Mouse (Mus musculus) heart, adult 9 months (tissue): Measurements from ENCODE around the gene Bcl2.
A peak's percentile ranks its signal among the peaks of the same experiment; 100 is the strongest.

Experiments
- DNase-seq, 2 experiments: peaks; one replicate each; pipeline ENCODE4 v3.0.0; 2022; ENCODE audit warnings: low spot score in 2 of 2

The Bcl2 gene

GRCm38 (mm10) chr1:106714530-106714981 is 482 bp upstream of the Bcl2 start:
- no peak for DNase-seq

GRCm38 (mm10) chr1:106712330-106712729 is 1.7 kb downstream of the Bcl2 start:
- DNase-seq = peak; percentile 55 to 61

GRCm38 (mm10) chr1:106711356-106712125 is 2.5 kb downstream of the Bcl2 start:
- no peak for DNase-seq

GRCm38 (mm10) chr1:106710202-106710601 is 3.9 kb downstream of the Bcl2 start:
- no peak for DNase-seq

GRCm38 (mm10) chr1:106707036-106707880 is 6.8 kb downstream of the Bcl2 start:
- no peak for DNase-seq

- DNase-seq = no peak
These were observed 10.9 kb downstream of the Bcl2 start for GRCm38 (mm10) chr1:106703183-106703582.

- peak in 1 of 2 experiments; percentile 14 for DNase-seq
These were observed 11.5 kb downstream of the Bcl2 start for GRCm38 (mm10) chr1:106702471-106703175.

- no peak for DNase-seq
These were observed 13.5 kb downstream of the Bcl2 start for GRCm38 (mm10) chr1:106700520-106701114.

- no peak for DNase-seq
These were observed 17.6 kb downstream of the Bcl2 start for GRCm38 (mm10) chr1:106696472-106696871.

GRCm38 (mm10) chr1:106695649-106696048 is 18.4 kb downstream of the Bcl2 start:
- DNase-seq = peak in 1 of 2 experiments; percentile 47

- DNase-seq = peak; percentile 37 to 53
These were observed 19.8 kb downstream of the Bcl2 start for GRCm38 (mm10) chr1:106694316-106694715.

- no peak for DNase-seq
These were observed 21.5 kb downstream of the Bcl2 start for GRCm38 (mm10) chr1:106692599-106692998.

- DNase-seq = no peak
These were observed 23.2 kb downstream of the Bcl2 start for GRCm38 (mm10) chr1:106690887-106691286.

GRCm38 (mm10) chr1:106688161-106688516 is 25.9 kb downstream of the Bcl2 start:
- DNase-seq = no peak

GRCm38 (mm10) chr1:106687435-106688160 is 26.5 kb downstream of the Bcl2 start:
- DNase-seq = no peak

- no peak for DNase-seq
These were observed 28.4 kb downstream of the Bcl2 start for GRCm38 (mm10) chr1:106685702-106686101.

- no peak for DNase-seq
These were observed 29.5 kb downstream of the Bcl2 start for GRCm38 (mm10) chr1:106684546-106684945.

GRCm38 (mm10) chr1:106682829-106683228 is 31.2 kb downstream of the Bcl2 start:
- no peak for DNase-seq

- DNase-seq = no peak
These were observed 34.1 kb downstream of the Bcl2 start for GRCm38 (mm10) chr1:106679800-106680515.

GRCm38 (mm10) chr1:106678060-106678478 is 36.0 kb downstream of the Bcl2 start:
- no peak for DNase-seq
